Mouse (Mus musculus) left cerebral cortex, postnatal 36 days (tissue): Measurements from ENCODE around the gene Gse1. TPM values are rescaled to one million over a fixed set of nuclear protein-coding genes. Genes with fewer than 3 reads are reported as not detected.

ENCODE experiments used
- DNase-seq, 2 experiments: peaks; one replicate each; pipeline ENCODE4 v3.0.0; 2021 to 2022; ENCODE audit warnings: low spot score in 2 of 2, mixed read lengths in 1 of 2
- intact Hi-C: fragments of 180-260 bp; cut with DNase I; formaldehyde crosslinking; loops from one replicate; pipeline ENCODE4 v1.15.1; 2025
- microRNA-seq: library from miRNA; unstranded; fragments of <30 nt; microRNA quantifications from one replicate; pipeline ENCODE4 v1.2.0, GENCODE M21; 2022
- total RNA-seq, 2 experiments: library from RNA; stranded (reverse); gene quantifications; 2 replicates each; pipeline ENCODE4 v1.2.3; 2021

Gene Gse1
- total RNA-seq, 2 experiments from 2014 or later, result 64.1 to 87.6 TPM

DNA sequence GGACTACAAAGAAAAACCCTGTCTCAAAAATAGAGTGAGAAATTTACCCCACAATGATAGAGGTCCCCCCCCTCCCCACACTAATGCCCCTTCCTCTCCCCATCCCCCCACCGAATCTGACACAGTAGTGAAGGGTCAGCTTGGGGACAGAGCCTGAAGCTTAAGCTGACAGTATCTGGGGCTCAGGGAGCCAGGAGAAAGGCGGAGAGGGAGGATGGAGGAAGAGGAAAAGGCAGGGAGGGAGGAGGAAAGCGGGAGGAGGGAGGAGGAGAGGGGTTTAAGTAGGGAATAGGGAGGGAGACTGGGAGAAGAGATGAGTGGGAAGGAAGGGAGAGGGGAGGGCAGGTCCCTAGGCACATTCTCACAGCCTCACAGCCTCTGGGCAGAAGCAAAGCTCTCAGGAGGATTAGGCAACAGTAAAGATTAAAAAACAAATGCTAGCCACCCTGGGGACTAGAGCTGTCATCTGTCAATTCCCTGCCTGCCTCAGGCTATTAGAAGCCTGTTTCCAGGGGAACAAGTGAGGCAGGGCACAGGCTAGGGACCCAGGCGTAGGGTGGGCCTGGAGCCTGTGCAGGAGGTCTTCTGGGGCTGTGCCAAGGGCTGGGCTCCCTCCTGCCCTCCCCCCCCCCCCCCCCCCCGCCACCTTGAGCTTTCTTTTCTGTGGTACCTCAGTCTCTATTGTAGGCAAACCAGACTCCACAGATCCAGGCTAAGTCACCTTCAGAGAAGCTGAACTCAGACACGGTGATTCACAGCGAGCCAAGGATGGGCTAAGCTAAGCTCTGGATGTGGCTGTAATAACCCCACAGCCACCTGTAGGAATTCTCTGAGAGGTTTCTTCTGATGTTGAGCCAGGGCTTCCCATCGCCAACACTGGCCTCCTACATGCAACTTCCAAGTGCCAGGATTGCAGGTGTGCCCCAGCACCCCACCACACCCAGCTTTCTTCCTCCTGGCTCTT is 388.7 kb downstream of the Gse1 start:
- no peak for DNase-seq
- intact Hi-C loops, result loop anchor here (5.0 kb wide), 1 partner anchor 50 kb away; the partner anchor contains the start of genes Cox4i1, Emc8 and Gm27021

- DNase-seq, result peak; percentile 51 to 52
- intact Hi-C loops, result loop anchor here (5.0 kb wide), 1 partner anchor 49 kb away; the partner anchor contains the start of genes Cox4i1, Emc8 and Gm27021
Measured at GRCm38 (mm10) chr8:120618110-120618509, 389.9 kb downstream of the Gse1 start.

GRCm38 (mm10) chr8:120619235-120620180 is 391.3 kb downstream of the Gse1 start:
- intact Hi-C loops, result loop anchor here (5.0 kb wide), 1 partner anchor 48 kb away; the partner anchor contains the start of genes Cox4i1, Emc8 and Gm27021
- peak in 1 of 2 experiments; percentile 42 for DNase-seq

DNA sequence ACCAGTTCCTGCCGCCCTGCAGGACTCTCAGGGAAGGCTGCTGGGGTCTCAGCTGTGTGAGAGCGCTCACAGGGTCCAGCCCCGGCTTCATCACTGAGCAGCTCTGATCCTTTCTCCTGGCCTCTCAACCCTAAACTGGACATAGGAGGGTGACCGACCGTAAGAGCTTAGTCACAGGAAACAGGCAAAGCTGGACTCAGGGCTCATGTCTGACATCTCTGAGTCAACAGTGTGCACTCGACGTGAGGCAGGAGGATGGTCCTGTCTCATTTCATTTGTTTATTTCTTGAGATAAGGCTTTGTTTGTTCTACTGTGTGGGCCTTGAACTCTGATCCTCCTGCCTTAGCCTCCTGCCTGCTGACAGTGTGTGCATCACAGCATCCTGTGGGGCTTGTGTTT is 392.2 kb downstream of the Gse1 start:
- no peak for DNase-seq
- intact Hi-C loops, result no loop called here

DNA sequence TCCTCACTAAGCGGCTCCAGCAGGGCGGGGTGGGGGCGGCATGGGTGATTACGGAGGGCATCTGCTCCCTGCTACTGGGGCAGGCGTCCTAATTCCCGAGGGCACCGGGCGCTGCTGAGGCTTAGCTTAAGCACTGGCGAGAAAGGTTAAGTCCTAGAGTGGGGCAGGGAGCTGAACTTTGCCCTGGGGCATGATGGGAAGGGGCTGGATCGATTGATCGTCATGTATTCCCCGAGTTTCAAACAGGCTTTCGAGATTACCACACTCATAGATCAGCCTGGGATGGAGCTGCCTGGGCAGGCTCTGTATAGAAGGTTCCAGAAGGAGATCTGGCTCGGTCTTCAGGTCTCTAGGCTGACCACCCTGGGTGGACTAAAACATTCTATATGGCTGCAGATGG is 393.9 kb downstream of the Gse1 start:
- intact Hi-C loops, result no loop called here
- DNase-seq, result no peak

DNA sequence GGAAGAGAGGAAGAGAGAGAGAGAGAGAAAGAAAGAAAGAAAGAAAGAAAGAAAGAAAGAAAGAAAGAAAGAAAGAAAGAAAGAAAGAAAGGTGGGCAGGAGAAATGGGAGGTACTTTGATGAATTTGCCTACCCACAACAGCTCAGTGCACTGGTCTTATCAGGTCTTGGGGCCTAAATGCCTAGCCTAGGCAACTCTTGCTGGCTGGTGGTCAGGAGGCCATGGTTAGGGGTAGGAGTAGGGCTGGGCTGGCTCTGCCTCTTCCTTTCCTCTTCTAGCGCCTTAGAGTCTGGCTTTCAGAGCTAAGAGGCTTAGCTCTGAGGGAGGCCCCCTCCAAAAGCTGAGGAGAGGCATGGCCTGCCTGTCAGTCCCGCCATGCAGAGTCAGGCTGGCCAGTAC is 395.4 kb downstream of the Gse1 start:
- DNase-seq, result no peak
- intact Hi-C loops, result no loop called here

- DNase-seq, result no peak
- intact Hi-C loops, result no loop called here
Measured at GRCm38 (mm10) chr8:120626461-120626860, 398.2 kb downstream of the Gse1 start.

GRCm38 (mm10) chr8:120627298-120627697 is 399.0 kb downstream of the Gse1 start:
- intact Hi-C loops, result no loop called here
- no peak for DNase-seq

DNA sequence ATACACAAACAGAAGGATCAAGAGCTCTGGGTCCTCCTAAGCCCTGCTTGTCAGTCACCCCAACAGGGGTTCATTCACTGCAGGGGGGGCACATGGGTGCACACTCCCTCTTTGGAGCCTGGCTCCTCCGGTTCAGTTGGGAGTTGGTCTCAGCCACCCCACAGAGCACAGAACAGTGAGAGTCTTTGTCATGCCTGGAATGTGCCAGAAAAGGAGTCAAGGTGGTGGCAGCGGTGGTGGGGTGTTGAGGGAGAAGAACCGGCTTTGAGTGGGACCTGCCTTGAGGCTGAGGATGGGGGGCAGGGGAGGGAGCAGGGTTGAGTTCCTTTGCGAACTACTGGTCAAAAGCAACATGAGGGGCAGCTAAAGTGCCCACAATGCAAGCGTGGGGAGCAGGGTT is 401.8 kb downstream of the Gse1 start:
- intact Hi-C loops, result no loop called here
- no peak for DNase-seq

GRCm38 (mm10) chr8:120630848-120631247 is 402.6 kb downstream of the Gse1 start:
- intact Hi-C loops, result no loop called here

More at GRCm38 (mm10) chr8:120630848-120631247, 402.6 kb downstream of the Gse1 start:
- DNase-seq, result no peak

Small RNA genes within 50 kb of the gene (microRNA-seq; reads per million reads assigned to microRNA genes)
- not detected for gene Gm22715
- 2.5 reads per million, percentile 3 among the genes with 10 or more reads in this experiment for gene Mir7687

Other genes starting within 250 kb of the Gse1 start
- 1 to 10 TPM; 1.9 to 2.8 TPM for gene Crispld2, start 236.0 kb upstream of the Gse1 start, total RNA-seq
- 10 to 100 TPM; 31.0 to 36.0 TPM for gene Zdhhc7, start 127.0 kb upstream of the Gse1 start, total RNA-seq
- gene 6430548M08Rik, start 114.3 kb upstream of the Gse1 start, total RNA-seq, result 100 to 1,000 TPM; 246 to 248 TPM
- under 1 TPM; 0.27 to 0.45 TPM for gene Fam92b, start 51.0 kb upstream of the Gse1 start, total RNA-seq